Mouse (Mus musculus): ENCODE measurements around the gene Cct8.

- TF ChIP-seq CTCF (IDR thresholded peaks at IDR 0.05; ENCODE audit: extremely low read depth, insufficient read length, insufficient replicate concordance, low read depth, low read length) (no peak), POLR2A (IDR thresholded peaks at IDR 0.05; ENCODE audit: low read depth, low read length) (no peak)
Observed at GRCm38 (mm10) chr16:87501304-87502078, 5.8 kb upstream of the Cct8 start.
